Mouse (Mus musculus) bone marrow, adult 2 months (tissue): ENCODE results near the gene Asb14.

Source experiments
- CTCF ChIP-seq: fragments of 200-500 bp; IDR thresholded peaks from 2 replicates; pipeline ENCODE4 v1.5.1; 2011; ENCODE audit warnings: low read length, control low read depth; ENCODE audit not compliant: control insufficient read depth, insufficient read depth
- POLR2A ChIP-seq: fragments of 200-500 bp; IDR thresholded peaks from 2 replicates; pipeline ENCODE4 v1.6.1; 2011; ENCODE audit warnings: low read depth, mild to moderate bottlenecking, control low read depth, low read length, borderline replicate concordance; ENCODE audit not compliant: control insufficient read depth

- TF ChIP-seq CTCF = no peak
- TF ChIP-seq POLR2A = no peak
Observed at GRCm38 (mm10) chr14:26960518-26960917, 66.2 kb downstream of the Asb14 start.
